Mouse (Mus musculus): ENCODE measurements around the gene Slirp. TPM values are rescaled to one million over a fixed set of nuclear protein-coding genes. Genes with fewer than 3 reads are reported as not detected.
"Not testable (repeated sequence)": the region's sequence is repeated elsewhere in the genome, so short reads cannot be mapped to it uniquely, and the experiment has no call there.

Gene Slirp
- total RNA-seq, 1 experiment from 2014 or later, result 77.2 TPM

GRCm38 (mm10) chr12:87426354-87427031, 17.2 kb upstream of the Slirp start:
- ATAC-seq (replicated peaks; ENCODE audit: insufficient number of reproducible peaks, low FRiP score, low TSS enrichment, poor library complexity, severe bottlenecking), result no peak

DNA sequence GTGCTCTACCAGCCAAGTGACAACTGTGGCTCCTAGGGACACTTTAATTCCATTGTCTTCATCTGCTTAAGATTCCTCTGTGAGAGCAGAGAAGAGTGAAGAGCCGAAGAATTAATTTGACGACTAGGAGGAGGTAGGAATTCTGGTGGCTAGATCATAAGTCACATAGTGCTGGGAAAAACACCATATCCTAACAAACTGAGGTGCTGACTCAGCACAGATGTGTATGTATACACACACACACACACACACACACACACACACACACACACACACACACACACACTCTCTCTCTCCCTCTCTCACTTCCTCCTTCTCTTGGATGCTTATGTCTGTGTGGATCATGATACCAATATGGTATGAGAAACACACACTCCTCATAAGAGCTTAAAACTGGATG, 15.4 kb upstream of the Slirp start:
- ATAC-seq (replicated peaks; ENCODE audit: insufficient number of reproducible peaks, low FRiP score, low TSS enrichment, poor library complexity, severe bottlenecking), result no peak

- no peak for ATAC-seq (replicated peaks; ENCODE audit: insufficient number of reproducible peaks, low FRiP score, low TSS enrichment, poor library complexity, severe bottlenecking)
Observed at GRCm38 (mm10) chr12:87428885-87429284, 14.8 kb upstream of the Slirp start.

DNA sequence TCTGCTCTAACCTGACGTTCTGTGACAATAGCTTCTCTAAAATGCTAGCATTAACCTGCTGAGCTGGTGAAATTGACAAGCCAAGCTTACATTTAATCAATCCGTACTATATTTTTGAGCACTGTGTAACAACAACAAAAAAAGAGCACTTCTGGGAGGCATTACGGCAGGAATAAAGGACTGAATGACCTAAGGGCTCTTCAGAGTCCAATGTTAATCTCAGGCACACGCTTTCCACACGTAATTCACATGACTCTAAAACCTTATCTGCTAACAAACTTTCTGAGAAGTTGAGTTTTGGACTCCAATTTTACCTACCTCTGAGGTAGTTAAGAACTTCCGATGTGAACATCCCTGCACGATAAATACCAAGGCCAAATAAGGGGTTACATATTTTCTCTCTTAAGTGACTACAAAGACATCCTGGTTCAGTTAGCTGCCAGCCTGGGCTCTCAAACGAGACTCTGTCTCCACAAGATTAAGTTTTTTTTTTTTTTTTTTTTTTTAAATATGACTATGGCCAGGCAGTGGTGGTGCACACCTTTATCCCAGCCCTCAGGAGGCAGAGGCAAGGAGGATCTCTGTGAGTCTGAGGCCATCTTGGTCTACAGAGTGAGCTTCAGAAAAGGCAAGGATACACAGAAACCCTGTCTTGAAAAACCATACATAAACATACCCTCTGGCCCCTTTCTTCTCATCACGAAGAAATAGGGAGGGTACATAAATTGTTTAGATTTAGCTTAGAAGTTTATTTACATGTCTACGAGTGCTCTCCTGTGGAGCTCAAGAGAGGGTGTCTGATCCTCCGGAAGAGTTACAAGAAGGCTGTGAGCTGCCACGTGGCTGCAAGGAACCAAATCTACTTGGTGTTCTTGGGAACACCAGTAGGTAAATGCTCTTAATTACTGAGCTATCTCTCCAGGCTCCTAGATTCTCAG, 1.2 kb upstream of the Slirp start:
- ATAC-seq (replicated peaks; ENCODE audit: insufficient number of reproducible peaks, low FRiP score, low TSS enrichment, poor library complexity, severe bottlenecking), result no peak

- peak; percentile 18 for ATAC-seq (replicated peaks; ENCODE audit: insufficient number of reproducible peaks, low FRiP score, low TSS enrichment, poor library complexity, severe bottlenecking)
Observed at GRCm38 (mm10) chr12:87443115-87443699, 489 bp upstream of the Slirp start.

- ATAC-seq (replicated peaks; ENCODE audit: insufficient number of reproducible peaks, low FRiP score, low TSS enrichment, poor library complexity, severe bottlenecking), result no peak
Observed at GRCm38 (mm10) chr12:87444211-87444610, 515 bp downstream of the Slirp start.

- no peak for ATAC-seq (replicated peaks; ENCODE audit: insufficient number of reproducible peaks, low FRiP score, low TSS enrichment, poor library complexity, severe bottlenecking)
Observed at GRCm38 (mm10) chr12:87449456-87449855, 5.8 kb downstream of the Slirp start.

- ATAC-seq (replicated peaks; ENCODE audit: insufficient number of reproducible peaks, low FRiP score, low TSS enrichment, poor library complexity, severe bottlenecking), result no peak
Observed at GRCm38 (mm10) chr12:87464678-87465297, 21.1 kb downstream of the Slirp start.

DNA sequence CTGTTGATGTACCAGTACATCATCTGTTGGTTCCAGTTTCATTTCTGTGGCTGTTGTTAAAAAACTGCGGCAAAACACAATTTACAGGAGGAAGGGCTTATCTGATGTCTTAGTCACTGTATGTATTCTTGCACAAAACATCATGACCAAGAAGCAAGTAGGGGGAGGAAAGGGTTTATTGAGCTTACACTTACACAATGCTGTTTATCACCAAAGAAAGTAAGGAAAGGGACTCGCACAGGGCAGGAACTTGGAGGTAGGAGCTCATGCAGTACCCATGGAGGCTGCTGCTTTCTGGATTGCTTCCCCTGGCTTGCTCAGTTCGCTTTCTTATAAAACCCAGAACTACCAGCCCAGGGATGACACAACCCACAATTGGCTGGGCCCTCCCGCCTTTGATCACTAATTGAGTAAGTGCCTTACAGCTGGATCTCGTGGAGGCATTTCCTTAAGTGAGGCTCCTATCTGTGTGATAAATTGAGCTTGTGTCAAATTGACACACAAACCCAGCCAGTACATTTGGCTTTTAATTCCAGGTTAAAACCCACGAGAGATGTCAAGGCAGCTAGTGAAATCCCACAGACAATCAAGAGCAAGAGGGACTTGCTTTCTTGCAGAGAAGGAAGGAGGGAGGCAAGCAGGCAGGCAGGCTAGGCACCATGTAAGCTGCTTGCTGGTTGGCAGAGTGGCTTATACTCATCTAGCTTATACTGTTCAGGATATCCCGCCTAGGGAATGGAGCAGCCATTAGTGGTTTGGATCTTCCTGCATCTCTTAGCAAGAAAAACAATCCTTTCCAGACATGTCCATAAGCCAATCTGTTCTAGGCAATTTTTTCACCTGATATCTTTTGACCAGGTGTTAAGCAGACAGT, 26.8 kb downstream of the Slirp start:
- ATAC-seq (replicated peaks; ENCODE audit: insufficient number of reproducible peaks, low FRiP score, low TSS enrichment, poor library complexity, severe bottlenecking), result no peak

GRCm38 (mm10) chr12:87471421-87471963, 27.8 kb downstream of the Slirp start:
- no peak for ATAC-seq (replicated peaks; ENCODE audit: insufficient number of reproducible peaks, low FRiP score, low TSS enrichment, poor library complexity, severe bottlenecking)

DNA sequence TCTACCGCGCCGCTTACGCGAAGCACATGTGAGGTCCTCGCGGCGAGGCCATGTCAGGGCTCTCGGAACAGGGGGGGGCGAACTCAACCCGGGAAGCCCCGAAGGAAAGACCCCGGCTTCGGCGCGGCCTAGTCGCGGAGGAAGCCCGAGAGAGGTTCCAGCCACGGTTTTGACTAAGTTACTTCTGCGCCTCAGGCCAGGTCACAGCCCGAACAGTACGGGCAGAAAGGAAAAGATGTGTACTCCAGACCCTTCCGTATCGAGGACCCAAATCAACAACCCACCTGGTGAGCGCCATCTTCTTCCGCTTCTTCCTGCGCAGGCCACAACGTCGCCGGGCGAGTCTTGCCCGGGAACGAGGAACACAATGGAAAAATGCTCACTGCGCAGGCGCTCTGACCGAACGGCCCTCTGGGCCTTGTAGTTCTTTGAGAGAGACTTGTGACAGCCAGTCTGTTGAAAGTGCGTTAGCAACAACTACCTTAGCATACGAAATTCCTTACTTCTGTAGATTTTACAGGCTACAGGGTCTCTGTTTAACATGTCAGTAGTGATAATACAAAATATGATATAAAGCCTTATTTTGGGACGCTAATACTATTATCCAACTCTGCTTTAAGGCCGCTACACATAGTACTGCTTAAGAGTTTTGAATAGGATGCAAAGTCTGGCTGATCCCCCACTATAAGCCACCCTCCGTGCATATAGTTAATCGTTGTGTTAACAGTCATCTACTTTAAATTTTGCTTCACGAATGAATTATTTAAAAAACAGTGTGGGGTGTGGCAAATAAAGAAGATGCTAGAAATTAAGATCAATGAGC, 28.5 kb downstream of the Slirp start, which contains the start of gene Snw1:
Gene Snw1 (minus strand): TSS at position 311 of the 823 bp plus-strand sequence.
- peak; percentile 96 for ATAC-seq (replicated peaks; ENCODE audit: insufficient number of reproducible peaks, low FRiP score, low TSS enrichment, poor library complexity, severe bottlenecking)

GRCm38 (mm10) chr12:87474756-87475155, 31.1 kb downstream of the Slirp start:
- no peak for ATAC-seq (replicated peaks; ENCODE audit: insufficient number of reproducible peaks, low FRiP score, low TSS enrichment, poor library complexity, severe bottlenecking)

- ATAC-seq (replicated peaks; ENCODE audit: insufficient number of reproducible peaks, low FRiP score, low TSS enrichment, poor library complexity, severe bottlenecking), result not testable (repeated sequence)
Observed at GRCm38 (mm10) chr12:87482482-87482881, 38.8 kb downstream of the Slirp start.

- ATAC-seq (replicated peaks; ENCODE audit: insufficient number of reproducible peaks, low FRiP score, low TSS enrichment, poor library complexity, severe bottlenecking), result not testable (repeated sequence)
Observed at GRCm38 (mm10) chr12:87488683-87489082, 45.0 kb downstream of the Slirp start.

DNA sequence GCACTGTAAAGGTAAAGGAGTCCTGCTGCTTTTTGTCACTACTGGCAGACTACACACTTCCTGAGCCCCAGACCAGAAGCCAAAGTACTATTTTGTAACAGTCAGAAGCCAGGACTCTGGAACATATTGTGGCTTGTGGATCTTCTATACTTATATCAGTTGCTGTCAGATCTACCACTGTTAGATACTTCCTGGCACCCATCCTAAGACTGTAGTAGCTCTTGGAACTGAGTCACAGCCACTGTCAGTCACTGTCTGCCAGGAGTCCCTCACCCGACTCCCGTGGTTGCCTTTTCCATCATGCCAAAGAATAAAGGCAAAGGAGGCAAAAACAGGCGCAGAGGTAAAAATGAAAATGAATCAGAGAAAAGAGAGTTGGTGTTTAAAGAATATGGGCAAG, 50.7 kb downstream of the Slirp start, which contains the start of gene Gm5788:
Gene Gm5788 (plus strand): TSS at position 301 of the 400 bp plus-strand sequence.
- not testable (repeated sequence) for ATAC-seq (replicated peaks; ENCODE audit: insufficient number of reproducible peaks, low FRiP score, low TSS enrichment, poor library complexity, severe bottlenecking)

Data from monocyte, adult 5-6 weeks (primary cell).